Mouse (Mus musculus) heart, embryonic 15.5 days (tissue): ENCODE results near the gene Plrg1. TPM values are rescaled to one million over a fixed set of nuclear protein-coding genes. Genes with fewer than 3 reads are reported as not detected.

Source experiments
- ATAC-seq: fragments of 200-750 bp; cut with Nextera tagmentation; replicated peaks from 2 replicates; pipeline ENCODE4 v1.8.0; 2017; ENCODE audit warnings: low read depth, moderate TSS enrichment; ENCODE audit not compliant: insufficient number of reproducible peaks, insufficient read depth, low FRiP score
- H3K27ac ChIP-seq: fragments of 300-500 bp; sonication (generic); 2 replicates; pipeline ENCODE4 v1.5.1; 2015; ENCODE audit warnings: mild to moderate bottlenecking, inconsistent platforms
- H3K27me3 ChIP-seq: fragments of 300-500 bp; sonication (generic); 2 replicates; pipeline ENCODE4 v1.6.1; 2015; ENCODE audit warnings: inconsistent platforms
- H3K36me3 ChIP-seq: fragments of 300-500 bp; sonication (generic); 2 replicates; pipeline ENCODE4 v1.6.1; 2015; ENCODE audit warnings: mild to moderate bottlenecking, inconsistent platforms
- H3K4me1 ChIP-seq: fragments of 300-500 bp; sonication (generic); replicated peaks from 2 replicates; pipeline ENCODE4 v1.6.1; 2015; ENCODE audit warnings: inconsistent platforms
- H3K4me2 ChIP-seq: fragments of 300-500 bp; sonication (generic); 2 replicates; pipeline ENCODE4 v1.6.1; 2015; ENCODE audit warnings: inconsistent platforms, mild to moderate bottlenecking, moderate library complexity
- H3K4me3 ChIP-seq: fragments of 300-500 bp; sonication (generic); 2 replicates; pipeline ENCODE4 v1.5.1; 2015; ENCODE audit warnings: mild to moderate bottlenecking, inconsistent platforms
- H3K9ac ChIP-seq: fragments of 300-500 bp; sonication (generic); 2 replicates; pipeline ENCODE4 v1.6.1; 2015; ENCODE audit warnings: mild to moderate bottlenecking, inconsistent platforms
- H3K9me3 ChIP-seq: fragments of 300-500 bp; sonication (generic); replicated peaks from 2 replicates; pipeline ENCODE4 v1.6.1; 2016; ENCODE audit warnings: inconsistent platforms
- WGBS: fragments of 180-500 bp; shearing (Covaris S2); methylation state at CpG from one replicate; pipeline ENCODE4 v1.1.7; 2015; ENCODE audit warnings: mixed read lengths; 5-methylcytosine and 5-hydroxymethylcytosine counted together
- polyA plus RNA-seq: library from polyadenylated mRNA; unstranded; fragments of >200 nt; fragmentation: Nextera tagmentation; extraction: Ambion mirVana; gene quantifications from 2 replicates; pipeline ENCODE4 v1.2.1, GENCODE M21; 2015

The Plrg1 gene
- polyA plus RNA-seq, 1 experiment from 2014 or later: 50.4 TPM

GRCm38 (mm10) chr3:83052102-83052501 lies 3.2 kb upstream of the Plrg1 start:
- no peak for ATAC-seq
- Histone ChIP-seq H3K4me2 (no peak overlapping the region), H3K27ac (no peak overlapping the region), H3K9me3 (no peaks in the 10 kb centered on the region), H3K4me3 (no peak overlapping the region), H3K27me3 (no peaks in the 10 kb centered on the region), H3K36me3 (0 out of 2 replicates have a peak, but pooled peaks cover 3% of the 10 kb centered on the region), H3K4me1 (peaks cover 8% of the 10 kb centered on the region), H3K9ac (no peak overlapping the region)
- 76% methylated on average over 5 of the region's 5 CpGs for WGBS

GRCm38 (mm10) chr3:83053126-83053525 lies 2.2 kb upstream of the Plrg1 start:
- H3K4me3 ChIP-seq: no peak overlapping the region
- WGBS: 72% methylated on average over 7 of the region's 7 CpGs
- ATAC-seq: no peak

GRCm38 (mm10) chr3:83053758-83054157 lies 1.6 kb upstream of the Plrg1 start:
- Histone ChIP-seq H3K27me3 (no peaks in the 10 kb centered on the region), H3K36me3 (peaks cover 11% of the 10 kb centered on the region; the same call in 1 of the 2 replicates), H3K4me2 (no peak overlapping the region), H3K9me3 (no peaks in the 10 kb centered on the region), H3K4me1 (peaks cover 8% of the 10 kb centered on the region), H3K4me3 (no peak overlapping the region), H3K27ac (no peak overlapping the region), H3K9ac (no peak overlapping the region)
- WGBS: 27% methylated on average over 10 of the region's 10 CpGs
- ATAC-seq: no peak

More at GRCm38 (mm10) chr3:83053126-83053525, 2.2 kb upstream of the Plrg1 start:
- Histone ChIP-seq H3K27ac (no peak overlapping the region), H3K9me3 (no peaks in the 10 kb centered on the region), H3K4me1 (peaks cover 8% of the 10 kb centered on the region), H3K36me3 (0 out of 2 replicates have a peak, but pooled peaks cover 11% of the 10 kb centered on the region), H3K27me3 (no peaks in the 10 kb centered on the region), H3K9ac (no peak overlapping the region), H3K4me2 (no peak overlapping the region)

GRCm38 (mm10) chr3:83054759-83055158 lies 563 bp upstream of the Plrg1 start:
- H3K36me3 ChIP-seq: peaks cover 20% of the 10 kb centered on the region; the same call in 1 of the 2 replicates
- WGBS: 32% methylated on average over 13 of the region's 13 CpGs
- H3K4me1 ChIP-seq: peaks cover 8% of the 10 kb centered on the region
- no peak for ATAC-seq
- H3K9ac ChIP-seq: no peak overlapping the region
- H3K4me2 ChIP-seq: peak overlapping the region; percentile 56
- no peaks in the 10 kb centered on the region for H3K9me3 ChIP-seq
- no peak overlapping the region for H3K27ac ChIP-seq
- no peaks in the 10 kb centered on the region for H3K27me3 ChIP-seq
- peak overlapping the region; percentile 76 for H3K4me3 ChIP-seq

- 90% methylated on average over 2 of the region's 2 CpGs for WGBS
- no peak for ATAC-seq
- peaks cover 42% of the 10 kb centered on the region for H3K36me3 ChIP-seq
Measured at GRCm38 (mm10) chr3:83057046-83057445, 1.7 kb downstream of the Plrg1 start.

GRCm38 (mm10) chr3:83067920-83068319 lies 12.6 kb downstream of the Plrg1 start:
- Histone ChIP-seq H3K27ac (no peak overlapping the region), H3K36me3 (peaks cover 86% of the 10 kb centered on the region), H3K4me1 (no peaks in the 10 kb centered on the region), H3K27me3 (no peaks in the 10 kb centered on the region), H3K9me3 (no peaks in the 10 kb centered on the region), H3K4me2 (no peak overlapping the region), H3K9ac (no peak overlapping the region), H3K4me3 (no peak overlapping the region)
- WGBS: 87% methylated on average over 9 of the region's 9 CpGs
- ATAC-seq: no peak

More at GRCm38 (mm10) chr3:83057046-83057445, 1.7 kb downstream of the Plrg1 start:
- H3K9ac ChIP-seq: no peak overlapping the region
- H3K9me3 ChIP-seq: no peaks in the 10 kb centered on the region
- H3K4me3 ChIP-seq: no peak overlapping the region
- H3K27me3 ChIP-seq: no peaks in the 10 kb centered on the region
- peaks cover 8% of the 10 kb centered on the region for H3K4me1 ChIP-seq
- H3K4me2 ChIP-seq: no peak overlapping the region
- no peak overlapping the region for H3K27ac ChIP-seq

GRCm38 (mm10) chr3:83068869-83069268 lies 13.5 kb downstream of the Plrg1 start:
- Histone ChIP-seq H3K27me3 (no peaks in the 10 kb centered on the region), H3K4me1 (no peaks in the 10 kb centered on the region), H3K4me2 (no peak overlapping the region), H3K4me3 (no peak overlapping the region), H3K9me3 (no peaks in the 10 kb centered on the region), H3K36me3 (peaks cover 79% of the 10 kb centered on the region), H3K9ac (no peak overlapping the region), H3K27ac (no peak overlapping the region)
- no peak for ATAC-seq
- 91% methylated on average over 13 of the region's 13 CpGs for WGBS

- Histone ChIP-seq H3K4me3 (no peak overlapping the region), H3K9ac (no peak overlapping the region), H3K9me3 (no peaks in the 10 kb centered on the region), H3K27ac (no peak overlapping the region), H3K36me3 (peaks cover 71% of the 10 kb centered on the region), H3K4me2 (no peak overlapping the region), H3K4me1 (no peaks in the 10 kb centered on the region), H3K27me3 (no peaks in the 10 kb centered on the region)
- 86% methylated on average over 4 of the region's 4 CpGs for WGBS
- no peak for ATAC-seq
Measured at GRCm38 (mm10) chr3:83070231-83070630, 14.9 kb downstream of the Plrg1 start.

- ATAC-seq: no peak
- 30% methylated on average over 3 of the region's 3 CpGs for WGBS
- no peak overlapping the region for H3K27ac ChIP-seq
- peaks cover 2% of the 10 kb centered on the region; the same call in 1 of the 2 replicates for H3K4me1 ChIP-seq
- H3K4me3 ChIP-seq: no peak overlapping the region
- no peaks in the 10 kb centered on the region for H3K27me3 ChIP-seq
- H3K9ac ChIP-seq: no peak overlapping the region
- peaks cover 12% of the 10 kb centered on the region for H3K36me3 ChIP-seq
- H3K9me3 ChIP-seq: no peaks in the 10 kb centered on the region
- H3K4me2 ChIP-seq: no peak overlapping the region
Measured at GRCm38 (mm10) chr3:83076563-83076962, 21.2 kb downstream of the Plrg1 start.

GRCm38 (mm10) chr3:83080567-83081055 lies 25.3 kb downstream of the Plrg1 start:
- H3K9ac ChIP-seq: no peak overlapping the region
- WGBS: 3% methylated on average over 11 of the region's 11 CpGs

GRCm38 (mm10) chr3:83097586-83097985 lies 42.3 kb downstream of the Plrg1 start:
- Histone ChIP-seq H3K27me3 (0 out of 2 replicates have a peak, but pooled peaks cover 3% of the 10 kb centered on the region), H3K4me2 (no peak overlapping the region), H3K4me3 (no peak overlapping the region), H3K9ac (no peak overlapping the region), H3K27ac (no peak overlapping the region), H3K36me3 (no peaks in the 10 kb centered on the region), H3K9me3 (no peaks in the 10 kb centered on the region), H3K4me1 (no peaks in the 10 kb centered on the region)
- ATAC-seq: no peak
- WGBS: 81% methylated on average over 6 of the region's 6 CpGs

More at GRCm38 (mm10) chr3:83080567-83081055, 25.3 kb downstream of the Plrg1 start:
- Histone ChIP-seq H3K9me3 (no peaks in the 10 kb centered on the region), H3K27me3 (no peaks in the 10 kb centered on the region), H3K4me2 (peak overlapping the region; percentile 62), H3K27ac (no peak overlapping the region), H3K4me1 (peaks cover 2% of the 10 kb centered on the region; the same call in 1 of the 2 replicates), H3K4me3 (peak overlapping the region; percentile 36), H3K36me3 (no peaks in the 10 kb centered on the region)
- 0 out of 2 replicates have a peak, but pooled peaks have one; percentile 39 for ATAC-seq

GRCm38 (mm10) chr3:83098546-83099034 lies 43.3 kb downstream of the Plrg1 start:
- ATAC-seq: no peak
- WGBS: 13% methylated on average over 14 of the region's 14 CpGs
- peak overlapping the region; percentile 24 for H3K4me3 ChIP-seq
- H3K9ac ChIP-seq: no peak overlapping the region
- H3K27me3 ChIP-seq: 0 out of 2 replicates have a peak, but pooled peaks cover 3% of the 10 kb centered on the region
- H3K4me1 ChIP-seq: no peaks in the 10 kb centered on the region
- no peaks in the 10 kb centered on the region for H3K36me3 ChIP-seq
- no peaks in the 10 kb centered on the region for H3K9me3 ChIP-seq
- peak overlapping the region; percentile 48 for H3K4me2 ChIP-seq
- no peak overlapping the region for H3K27ac ChIP-seq
